ENCODE assay signal across 31 mouse cellular contexts in the genomic region with DNA sequence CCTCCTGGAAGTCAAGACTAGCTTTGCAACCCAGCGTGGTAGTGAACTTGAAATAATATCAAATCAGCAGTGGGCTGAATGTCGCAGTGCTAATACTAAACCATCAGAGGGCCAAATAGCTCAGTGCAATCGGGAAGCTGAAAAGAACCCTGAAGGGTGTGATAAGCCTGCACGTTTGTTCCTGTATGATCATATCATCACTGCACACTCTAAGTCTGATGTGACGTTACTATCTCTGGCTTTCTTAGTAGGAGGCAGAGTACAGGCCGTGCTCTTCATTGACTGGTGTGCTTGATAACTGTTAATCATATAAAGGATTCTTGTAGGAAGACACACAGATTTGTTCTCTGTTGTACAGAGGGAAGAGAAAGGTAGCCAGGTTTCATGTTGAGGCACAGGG.
"Had no signal": no experiment of that assay in that cellular context is flagged by ENCODE, and none has a peak within 500 bp of the region (broad histone marks: within the 10 kb centered on the region; RNA-seq: fewer than 3 reads in every experiment).

No protein-coding gene starts in this region.

- H3K4me3 ChIP-seq: limb, embryonic 10.5 days; limb, embryonic 12.5 days; limb, embryonic 13.5 days; limb, embryonic 15.5 days; liver, embryonic 12.5 days; liver, embryonic 13.5 days; liver, embryonic 15.5 days; lung, embryonic 15.5 days; megakaryocyte, embryonic 14.5 days; midbrain, embryonic 10.5 days; midbrain, embryonic 12.5 days; midbrain, embryonic 13.5 days; midbrain, embryonic 15.5 days; myocyte had no signal

- DNase-seq: left cerebral cortex, postnatal 4 days; liver; liver, embryonic 13.5 days; liver, postnatal 0 days; lung, adult 18-20 months; lung, adult 2 months; lung, embryonic 14.5 days; lung, postnatal 10 days; lung, postnatal 14 days; lung, postnatal 36 days; lung, postnatal 4 days; midbrain, embryonic 14.5 days had no signal

- H3K4me2 ChIP-seq: limb, embryonic 12.5 days; limb, embryonic 13.5 days; limb, embryonic 15.5 days; liver, embryonic 11.5 days; liver, embryonic 12.5 days; liver, embryonic 13.5 days; liver, embryonic 15.5 days; lung, embryonic 14.5 days; lung, embryonic 15.5 days; midbrain, embryonic 11.5 days; midbrain, embryonic 12.5 days; midbrain, embryonic 13.5 days; midbrain, embryonic 15.5 days had no signal

- H3K9me3 ChIP-seq: limb, embryonic 10.5 days; limb, embryonic 12.5 days; limb, embryonic 13.5 days; limb, embryonic 15.5 days; liver, embryonic 12.5 days; liver, embryonic 13.5 days; liver, embryonic 15.5 days; lung, embryonic 15.5 days; megakaryocyte, embryonic 14.5 days; midbrain, embryonic 10.5 days; midbrain, embryonic 12.5 days; midbrain, embryonic 13.5 days; midbrain, embryonic 15.5 days had no signal

- H3K9ac ChIP-seq: limb, embryonic 12.5 days; limb, embryonic 13.5 days; limb, embryonic 15.5 days; liver, embryonic 12.5 days; liver, embryonic 13.5 days; liver, embryonic 14.5 days; liver, embryonic 15.5 days; liver, postnatal 0 days; lung, embryonic 14.5 days; lung, embryonic 15.5 days; midbrain, embryonic 12.5 days; midbrain, embryonic 13.5 days; midbrain, embryonic 15.5 days had no signal

- ATAC-seq: liver, embryonic 12.5 days; liver, postnatal 0 days; lung, postnatal 0 days; midbrain, embryonic 13.5 days; midbrain, embryonic 15.5 days; midbrain, embryonic 16.5 days had no signal

- H3K4me1 ChIP-seq: limb, embryonic 10.5 days; limb, embryonic 12.5 days; limb, embryonic 13.5 days; limb, embryonic 15.5 days; liver, embryonic 12.5 days; liver, embryonic 13.5 days; liver, embryonic 15.5 days; lung, embryonic 15.5 days; megakaryocyte, embryonic 14.5 days; midbrain, embryonic 10.5 days; midbrain, embryonic 12.5 days; midbrain, embryonic 13.5 days; midbrain, embryonic 15.5 days had no signal

- H3K27ac ChIP-seq: limb, embryonic 10.5 days; limb, embryonic 12.5 days; limb, embryonic 13.5 days; limb, embryonic 15.5 days; liver, embryonic 12.5 days; liver, embryonic 13.5 days; liver, embryonic 14.5 days; liver, embryonic 15.5 days; lung, embryonic 15.5 days; macrophage; midbrain, embryonic 10.5 days; midbrain, embryonic 12.5 days; midbrain, embryonic 13.5 days; midbrain, embryonic 15.5 days had no signal

- H3K36me3 ChIP-seq: limb, embryonic 10.5 days; limb, embryonic 12.5 days; limb, embryonic 13.5 days; limb, embryonic 15.5 days; liver, embryonic 12.5 days; liver, embryonic 13.5 days; liver, embryonic 15.5 days; lung, embryonic 15.5 days; midbrain, embryonic 10.5 days; midbrain, embryonic 12.5 days; midbrain, embryonic 13.5 days; midbrain, embryonic 15.5 days had no signal

- H3K27me3 ChIP-seq: limb, embryonic 12.5 days; limb, embryonic 13.5 days; limb, embryonic 15.5 days; liver, embryonic 12.5 days; liver, embryonic 13.5 days; liver, embryonic 15.5 days; lung, embryonic 15.5 days; megakaryocyte, embryonic 14.5 days; midbrain, embryonic 12.5 days; midbrain, embryonic 13.5 days; midbrain, embryonic 15.5 days had no signal
